In the genomic region with DNA sequence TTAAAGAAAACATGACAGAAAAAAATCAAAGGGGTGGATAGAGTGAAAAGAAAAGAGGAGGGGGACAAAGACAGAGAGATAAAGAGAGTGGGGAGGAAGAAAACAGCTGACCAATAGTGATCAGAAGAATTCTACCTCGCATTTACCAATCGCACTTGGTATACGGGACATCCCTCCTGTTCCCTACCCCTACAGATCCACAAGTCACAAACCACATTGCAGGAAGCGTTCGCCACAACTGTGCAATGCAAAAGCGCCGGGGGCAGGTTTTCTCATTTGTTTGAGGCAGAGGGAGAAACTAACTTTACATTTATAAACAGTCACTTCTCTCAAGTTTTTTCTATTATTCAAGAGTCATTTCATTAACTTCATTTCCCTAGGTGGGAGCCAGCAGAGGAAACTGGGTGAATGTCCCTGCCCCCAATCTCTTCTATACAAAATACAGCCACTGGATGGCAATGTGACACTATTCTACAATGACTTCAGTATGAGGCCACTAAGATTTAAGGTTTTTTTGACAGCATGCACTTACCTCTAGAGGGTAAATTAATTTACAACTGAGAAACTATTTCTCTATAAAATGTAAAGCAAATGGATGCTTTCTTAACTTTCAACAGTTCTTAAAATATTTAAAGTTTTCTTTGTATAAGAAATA, we compare ENCODE assay signal across 10 mouse cellular contexts. TPM values are rescaled to one million over a fixed set of nuclear protein-coding genes. Genes with fewer than 3 reads are reported as not detected.
DNase-seq lines count a peak whose midpoint lies in the region; ATAC-seq lines count a peak whose summit lies in the region.
"Had no signal": no experiment of that assay in that cellular context is flagged by ENCODE, and none has a peak within 500 bp of the region (broad histone marks: within the 10 kb centered on the region; RNA-seq: fewer than 3 reads in every experiment).

No protein-coding gene starts in this region.

- 0 out of 2 replicates have a peak, but pooled peaks cover 6% of the 10 kb centered on the region for H3K36me3 ChIP-seq in hindbrain, embryonic 16.5 days (ENCODE audit: control insufficient read depth, insufficient read depth, low read length)
- no peaks in the 10 kb centered on the region for H3K36me3 ChIP-seq in hindbrain, embryonic 11.5 days (ENCODE audit: control insufficient read depth, insufficient read depth, low read length)

- H3K27me3 ChIP-seq in hindbrain, embryonic 16.5 days (replicated peaks; ENCODE audit: control insufficient read depth, insufficient read depth, low read length), result no peaks in the 10 kb centered on the region
- no peaks in the 10 kb centered on the region for H3K27me3 ChIP-seq in hindbrain, embryonic 11.5 days (ENCODE audit: control insufficient read depth, insufficient read depth, low read length)
- H3K27me3 ChIP-seq: liver, embryonic 15.5 days had no signal

- no peak overlapping the region for H3K9ac ChIP-seq in hindbrain, embryonic 16.5 days (ENCODE audit: low read depth, low read length)
- H3K9ac ChIP-seq in hindbrain, embryonic 11.5 days (ENCODE audit: low read depth, low read length), result no peak overlapping the region
- H3K9ac ChIP-seq: liver, embryonic 15.5 days had no signal

- H3K9me3 ChIP-seq in hindbrain, embryonic 16.5 days (ENCODE audit: control insufficient read depth, low read length), result no peaks in the 10 kb centered on the region
- no peaks in the 10 kb centered on the region for H3K9me3 ChIP-seq in hindbrain, embryonic 11.5 days (ENCODE audit: control insufficient read depth, low read length)
- H3K9me3 ChIP-seq: liver, embryonic 15.5 days had no signal

- 92% methylated on average over 7 of the region's 7 CpGs for WGBS in hindbrain, embryonic 16.5 days
- 85% methylated on average over 7 of the region's 7 CpGs for WGBS in hindbrain, embryonic 11.5 days

- no peak for DNase-seq in hindbrain, embryonic 11.5 days (ENCODE audit: low spot score)
- peak; percentile 21 for DNase-seq in 3T3-L1 (ENCODE audit: low read depth, low spot score)
- DNase-seq in B cell, adult 2 months, result peak; percentile 14 to 16
- DNase-seq in right cerebral cortex, adult 2 months (ENCODE audit: low spot score in 2 of 2), result no peak
- DNase-seq in adrenal gland, postnatal 4 days (ENCODE audit: low spot score in 2 of 2), result no peak
- no peak for DNase-seq in frontal cortex, postnatal 36 days (ENCODE audit: low spot score in 2 of 2)
- DNase-seq: kidney, postnatal 25 days had no signal

- H3K4me1 ChIP-seq in hindbrain, embryonic 16.5 days (ENCODE audit: control insufficient read depth, insufficient read depth, low read depth, low read length), result no peaks in the 10 kb centered on the region
- H3K4me1 ChIP-seq in hindbrain, embryonic 11.5 days (replicated peaks; ENCODE audit: control insufficient read depth, insufficient read depth, low read length), result no peaks in the 10 kb centered on the region
- H3K4me1 ChIP-seq: liver, embryonic 15.5 days had no signal

- H3K27ac ChIP-seq in hindbrain, embryonic 16.5 days (ENCODE audit: low read depth, low read length), result no peak overlapping the region
- no peak overlapping the region for H3K27ac ChIP-seq in hindbrain, embryonic 11.5 days (ENCODE audit: low read depth, low read length)
- H3K27ac ChIP-seq: liver, embryonic 15.5 days had no signal

- no peak overlapping the region for H3K4me2 ChIP-seq in hindbrain, embryonic 16.5 days (ENCODE audit: low read length)
- H3K4me2 ChIP-seq in hindbrain, embryonic 11.5 days (replicated peaks; ENCODE audit: low read depth, low read length), result no peak overlapping the region
- H3K4me2 ChIP-seq: liver, embryonic 15.5 days had no signal

- H3K4me3 ChIP-seq in hindbrain, embryonic 16.5 days (ENCODE audit: low read length), result no peak overlapping the region
- H3K4me3 ChIP-seq in hindbrain, embryonic 11.5 days (ENCODE audit: low read depth, low read length), result no peak overlapping the region
- H3K4me3 ChIP-seq: liver, embryonic 15.5 days had no signal

- ATAC-seq in hindbrain, embryonic 16.5 days, result peak; percentile 63; the same call in 1 of the 2 replicates
- no peak for ATAC-seq in hindbrain, embryonic 11.5 days (ENCODE audit: low FRiP score)
- ATAC-seq in hematopoietic stem cell, adult 5-6 weeks (replicated peaks in 1 of 2; ENCODE audit: insufficient read depth in 1 of 2, low FRiP score in 2 of 2, low TSS enrichment in 1 of 2, low read depth in 1 of 2, poor library complexity in 2 of 2, severe bottlenecking in 2 of 2), result peak; percentile 59 to 75; a peak in 3 of 4 replicates

RNA-seq across cellular contexts. Expression of a gene that starts 46.0 kb away (rescaled TPM):
- polyA plus RNA-seq in hindbrain, embryonic 16.5 days (2015; fragmentation: Nextera tagmentation; extraction: Ambion mirVana), result not detected in 2 replicates
- polyA plus RNA-seq in hindbrain, embryonic 11.5 days (2014; fragmentation: Nextera tagmentation; extraction: Ambion mirVana), result 0.25 TPM in 1 of 2 replicates, not detected in the other
- total RNA-seq in hematopoietic stem cell, adult 5-6 weeks (2017), result 1.1 and 1.4 TPM in 2 replicates
- under 1 TPM; 0.51 to 0.59 TPM for total RNA-seq in adrenal gland, postnatal 4 days (2021)
- polyA plus RNA-seq: liver, embryonic 15.5 days had no signal

Comparison
In these comparisons a context has a peak if more than half of its experiments do, and no peak if none do; other contexts are left out.
1. DNase-seq: peak in 3T3-L1 (single experiment) and B cell, adult 2 months (2 of 2); none in hindbrain, embryonic 11.5 days (single experiment), right cerebral cortex, adult 2 months (0 of 2), adrenal gland, postnatal 4 days (0 of 2) and frontal cortex, postnatal 36 days (0 of 2).